Mouse (Mus musculus) thymus, adult 18-20 months (tissue): Measurements from ENCODE around the gene Mn1.

Experiments
- DNase-seq, 2 experiments: peaks; one replicate each; pipeline ENCODE4 v3.0.0; 2022; ENCODE audit warnings: mixed read lengths in 2 of 2

The Mn1 gene

GRCm38 (mm10) chr5:111489022-111489616, 72.0 kb downstream of the Mn1 start:
- DNase-seq: no peak

- no peak for DNase-seq
Observed at GRCm38 (mm10) chr5:111490599-111490998, 73.4 kb downstream of the Mn1 start.

- DNase-seq: no peak
Observed at GRCm38 (mm10) chr5:111491485-111491884, 74.3 kb downstream of the Mn1 start.

- DNase-seq: peak; percentile 24 to 40
Observed at GRCm38 (mm10) chr5:111500036-111500435, 82.9 kb downstream of the Mn1 start.

GRCm38 (mm10) chr5:111501691-111502441, 84.7 kb downstream of the Mn1 start:
- no peak for DNase-seq

GRCm38 (mm10) chr5:111505241-111505640, 88.1 kb downstream of the Mn1 start:
- DNase-seq: no peak

- peak in 1 of 2 experiments; percentile 45 for DNase-seq
Observed at GRCm38 (mm10) chr5:111505824-111506223, 88.7 kb downstream of the Mn1 start.

GRCm38 (mm10) chr5:111506410-111506809, 89.2 kb downstream of the Mn1 start:
- no peak for DNase-seq
